Mouse (Mus musculus): Measurements from ENCODE around the gene Ptpn3.

Gene Ptpn3

DNA sequence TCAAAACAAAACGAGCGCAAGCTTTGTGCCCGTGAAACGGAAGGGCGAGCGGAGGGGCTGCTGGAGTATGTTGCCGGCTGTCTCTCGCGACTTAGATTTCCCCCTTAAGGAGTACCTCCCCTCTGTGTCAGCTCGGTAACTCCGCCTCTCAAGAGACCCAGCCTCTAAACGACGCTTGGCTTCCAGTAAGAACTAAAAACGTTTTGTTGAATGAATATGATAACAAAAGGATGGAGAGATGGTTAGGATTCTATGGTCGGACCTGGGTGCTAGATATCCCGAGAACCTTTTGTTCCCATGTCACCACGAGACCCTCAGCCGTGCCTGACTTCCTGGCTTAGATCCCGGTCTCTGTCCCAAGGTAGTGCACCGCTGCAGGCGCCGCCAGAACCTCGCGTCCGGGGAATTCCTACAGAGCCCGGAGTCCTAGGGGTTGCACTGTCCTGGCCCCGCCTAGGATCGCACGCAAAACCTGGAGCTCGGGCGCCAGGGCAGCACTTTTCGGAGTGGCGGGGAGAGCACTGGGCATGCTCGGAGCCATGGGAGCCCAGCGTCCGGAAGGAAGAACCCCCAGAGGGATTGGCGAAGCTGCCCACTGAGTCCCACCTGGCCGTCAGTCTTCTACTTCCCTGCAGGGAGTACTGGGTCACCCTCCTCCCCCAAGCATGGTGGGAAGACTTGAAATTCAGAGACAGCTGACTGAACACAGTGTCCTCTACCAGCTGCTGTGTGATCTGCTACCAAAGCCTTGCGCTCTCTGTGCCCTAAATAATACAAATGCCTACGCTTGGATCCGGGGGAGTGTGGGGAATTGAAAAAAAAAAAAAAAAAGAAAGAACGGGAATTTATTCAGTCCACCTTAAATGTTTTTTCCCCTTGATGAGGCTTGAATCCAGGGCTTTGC is at the start of gene Ptpn3:
Gene Ptpn3 (minus strand): TSS at position 428 of the 904 bp plus-strand sequence.
- DNase-seq (ENCODE audit: low spot score in 2 of 2): peak in 1 of 2 experiments; percentile 16

GRCm38 (mm10) chr4:57350541-57350940 is 48.9 kb upstream of the Ptpn3 start:
- no peak for DNase-seq (ENCODE audit: low spot score in 2 of 2)

- no peak for DNase-seq (ENCODE audit: low spot score in 2 of 2)
These were observed 42.4 kb upstream of the Ptpn3 start for GRCm38 (mm10) chr4:57343996-57344395.

DNA sequence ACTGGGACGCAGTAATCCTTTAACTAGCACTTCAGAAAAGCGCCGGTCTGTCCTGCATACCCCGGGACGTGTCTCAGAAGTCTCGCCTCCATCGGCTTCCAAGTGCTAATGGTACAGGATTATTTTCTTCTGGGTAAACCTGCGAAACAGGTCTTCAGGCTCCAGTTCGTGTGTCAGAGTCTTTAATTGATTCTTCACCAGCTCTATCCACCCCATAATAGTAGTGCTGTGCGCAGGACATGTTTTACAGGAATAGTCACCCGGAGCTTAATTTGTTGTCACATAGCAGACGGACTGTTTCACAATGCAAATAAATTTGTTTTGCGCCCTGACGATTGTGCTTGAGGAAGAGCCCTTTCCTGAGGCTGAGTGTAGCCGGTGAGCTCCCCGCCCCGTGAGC is 37.3 kb upstream of the Ptpn3 start:
- DNase-seq (ENCODE audit: low spot score in 2 of 2): no peak

DNA sequence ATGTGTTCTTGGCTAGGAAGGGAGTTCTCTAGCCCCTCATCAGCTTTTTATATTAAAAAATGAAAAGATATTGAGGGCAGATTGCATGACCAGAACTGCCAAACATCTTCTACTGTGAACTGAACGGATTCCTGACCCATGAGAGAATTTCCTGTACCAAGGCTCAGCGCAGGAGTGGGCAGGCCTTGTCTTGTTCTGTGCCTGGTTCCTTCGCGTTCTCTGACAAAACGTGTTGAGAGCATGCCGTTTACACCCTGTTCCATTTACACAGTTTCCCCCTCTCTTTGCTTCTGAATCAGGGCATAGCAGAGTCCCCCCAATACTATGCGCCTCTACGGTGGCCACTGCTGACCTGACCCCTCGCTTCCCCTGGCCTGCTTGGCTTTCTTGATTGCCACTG is 36.4 kb upstream of the Ptpn3 start:
- DNase-seq (ENCODE audit: low spot score in 2 of 2): no peak

- DNase-seq (ENCODE audit: low spot score in 2 of 2): no peak
These were observed 33.5 kb upstream of the Ptpn3 start for GRCm38 (mm10) chr4:57335000-57335666.

DNA sequence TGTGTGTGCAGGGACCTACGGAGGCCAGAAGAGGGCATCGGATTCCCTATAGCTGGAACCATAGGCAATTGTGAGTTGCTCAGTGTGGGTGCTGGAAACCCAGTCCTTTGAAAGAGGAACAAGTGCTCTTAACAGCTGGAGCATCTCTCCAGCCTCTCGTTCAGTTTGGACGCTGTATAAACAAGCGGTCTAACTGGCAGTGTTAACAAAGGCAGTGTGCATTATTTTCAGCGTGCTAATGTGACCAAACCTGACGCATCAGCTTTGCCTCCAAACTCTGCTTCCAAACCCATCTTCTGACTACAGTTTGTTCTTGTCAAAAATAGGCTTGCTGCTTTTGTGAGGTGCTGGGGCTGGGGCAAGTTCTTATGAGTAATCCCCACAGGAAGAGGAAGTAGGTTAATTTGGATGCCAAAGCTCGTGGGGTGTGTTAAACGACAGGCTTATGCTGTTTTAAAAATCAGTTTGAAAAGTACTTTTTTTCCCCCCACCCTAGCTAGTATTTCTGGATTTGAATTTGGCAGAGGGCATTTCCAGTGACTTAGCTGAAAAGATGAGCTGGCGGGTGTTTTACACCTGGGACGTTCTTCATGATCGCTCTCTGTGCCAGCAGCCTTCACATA is 32.4 kb upstream of the Ptpn3 start:
- DNase-seq (ENCODE audit: low spot score in 2 of 2): no peak

DNA sequence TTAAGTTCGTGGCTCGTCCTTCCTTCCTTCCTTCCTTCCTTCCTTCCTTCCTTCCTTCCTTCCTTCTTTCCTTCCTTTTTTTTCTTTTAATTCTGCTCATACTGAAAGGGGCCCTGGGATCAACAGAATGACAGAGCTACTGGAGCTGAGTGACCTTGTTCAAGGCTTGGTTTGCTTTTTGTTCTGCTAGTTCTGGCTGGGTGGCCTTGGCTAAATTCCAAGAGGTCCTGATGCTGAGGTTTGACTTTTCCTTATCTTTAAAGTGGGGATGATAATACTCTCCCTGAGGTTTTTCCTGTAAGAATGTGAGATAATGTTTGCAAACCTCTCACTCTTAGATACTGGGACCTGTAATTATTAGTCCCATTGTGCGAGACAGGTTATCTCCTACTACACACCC is 30.9 kb upstream of the Ptpn3 start:
- DNase-seq (ENCODE audit: low spot score in 2 of 2): no peak

GRCm38 (mm10) chr4:57320606-57321327 is 19.1 kb upstream of the Ptpn3 start:
- DNase-seq (ENCODE audit: low spot score in 2 of 2): peak in 1 of 2 experiments; percentile 3

DNA sequence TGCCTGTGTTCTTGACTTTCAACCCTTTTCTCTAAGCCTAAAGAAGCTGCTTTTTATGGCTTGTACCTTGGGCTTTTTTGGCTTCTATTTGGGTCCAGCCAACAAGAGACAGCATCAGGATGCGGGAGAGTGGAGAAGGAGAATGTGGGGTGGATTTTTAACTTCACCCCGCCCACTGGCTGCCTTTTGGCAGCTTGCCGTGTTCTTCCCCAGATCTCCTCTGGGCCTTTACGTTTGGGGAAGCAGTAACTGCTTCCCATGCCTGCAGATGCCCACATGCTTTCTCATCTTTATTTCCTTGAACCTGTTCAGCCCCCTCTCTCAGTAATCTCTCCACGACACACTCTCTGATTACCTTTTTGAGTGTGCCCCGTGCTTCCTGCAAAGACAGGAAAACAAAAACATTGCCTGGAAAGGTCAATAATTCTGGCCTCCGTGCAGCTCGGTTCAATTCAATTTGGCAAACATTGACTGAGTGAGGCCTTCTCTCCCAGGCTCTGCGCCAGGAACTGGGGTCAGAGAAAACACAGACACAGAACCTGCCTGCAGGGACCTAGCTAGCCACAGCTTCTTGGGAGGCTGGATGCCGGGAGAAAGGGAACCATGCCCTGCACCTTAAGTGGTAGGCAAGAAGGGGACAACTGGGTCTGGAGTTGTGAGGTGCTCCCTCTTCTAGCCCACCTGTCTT is 17.0 kb upstream of the Ptpn3 start:
- DNase-seq (ENCODE audit: low spot score in 2 of 2): no peak

GRCm38 (mm10) chr4:57312256-57313166 is 10.9 kb upstream of the Ptpn3 start:
- DNase-seq (ENCODE audit: low spot score in 2 of 2): no peak

- no peak for DNase-seq (ENCODE audit: low spot score in 2 of 2)
These were observed 10.1 kb upstream of the Ptpn3 start for GRCm38 (mm10) chr4:57311750-57312149.

DNA sequence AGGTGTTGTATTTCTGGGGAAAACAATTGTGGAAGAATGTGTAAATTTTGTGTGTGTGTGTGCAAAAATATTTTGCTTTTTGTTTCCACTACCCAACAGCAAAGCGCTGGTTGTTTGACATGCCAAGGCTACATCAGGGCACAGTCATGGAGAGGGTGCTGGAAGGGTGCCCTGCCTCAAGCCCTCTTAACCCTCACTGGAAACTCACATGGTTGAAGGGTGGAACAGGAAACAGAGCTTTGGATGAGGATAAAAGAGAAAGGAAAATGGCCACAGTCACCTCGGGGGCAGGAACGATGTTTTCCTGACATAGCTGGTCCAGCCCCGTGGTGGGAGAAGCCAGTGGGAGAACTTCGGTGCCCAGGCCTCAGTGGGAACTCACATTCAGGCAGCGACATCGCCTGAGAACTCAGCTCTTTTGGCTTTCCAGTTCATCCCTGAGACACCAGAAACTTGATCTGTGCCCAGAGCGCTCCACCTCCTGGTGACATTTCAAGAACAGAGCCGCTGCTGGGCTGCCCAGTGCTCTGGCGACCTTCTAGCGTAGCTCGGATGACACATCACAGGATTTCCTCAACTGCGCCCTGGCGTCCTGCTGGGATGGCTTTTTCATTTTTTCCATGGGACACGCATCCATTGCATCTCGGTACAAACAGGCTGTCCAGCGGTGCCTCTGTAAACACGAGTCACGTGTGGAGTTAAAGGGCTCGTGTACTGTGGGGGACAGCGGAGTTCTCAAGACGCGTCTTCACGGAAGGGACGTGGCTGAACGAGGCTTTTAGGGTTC is 6.8 kb upstream of the Ptpn3 start:
- no peak for DNase-seq (ENCODE audit: low spot score in 2 of 2)

- no peak for DNase-seq (ENCODE audit: low spot score in 2 of 2)
These were observed 6.1 kb upstream of the Ptpn3 start for GRCm38 (mm10) chr4:57307747-57308146.

- DNase-seq (ENCODE audit: low spot score in 2 of 2): no peak
These were observed 4.6 kb upstream of the Ptpn3 start for GRCm38 (mm10) chr4:57306260-57306659.

DNA sequence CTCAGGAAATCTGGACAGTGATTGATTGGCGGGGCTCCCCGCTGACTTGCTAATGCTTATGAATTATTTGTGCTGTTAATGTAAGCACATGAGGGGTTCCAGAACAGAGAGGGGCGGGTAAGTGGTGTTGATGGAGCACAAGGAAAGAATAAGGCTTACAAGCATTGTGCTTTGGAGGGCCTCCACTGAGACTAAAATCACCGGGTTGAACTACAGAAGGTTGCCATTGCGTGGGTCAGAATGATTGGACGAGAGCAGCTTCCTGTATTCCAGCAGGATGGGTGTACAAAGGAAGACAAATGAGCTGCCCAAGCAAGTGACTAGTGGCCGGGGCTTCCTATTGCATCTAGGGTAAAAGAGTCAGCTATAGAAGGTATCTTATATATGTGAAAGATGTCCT is 4.0 kb upstream of the Ptpn3 start:
- no peak for DNase-seq (ENCODE audit: low spot score in 2 of 2)

GRCm38 (mm10) chr4:57300469-57301409 is 898 bp downstream of the Ptpn3 start:
- no peak for DNase-seq (ENCODE audit: low spot score in 2 of 2)
